Comparison of ENCODE assay signal across 9 mouse cellular contexts in genomic region chr12:49473371-49473770, GRCm38 (mm10).
DNase-seq lines count a peak whose midpoint lies in the region.
"Had no signal": no experiment of that assay in that cellular context is flagged by ENCODE, and none has a peak within 500 bp of the region (broad histone marks: within the 10 kb centered on the region; RNA-seq: fewer than 3 reads in every experiment).

No protein-coding gene starts in this region.

- peak; percentile 76 for DNase-seq in adipocyte (ENCODE audit: low spot score)
- peak; percentile 23 to 42 for DNase-seq in frontal cortex, postnatal 14 days (ENCODE audit: low spot score in 2 of 2)
- DNase-seq in heart, postnatal 36 days: peak; percentile 22 to 25
- DNase-seq in right cerebral cortex, adult 18-20 months: peak; percentile 83
- no peak for DNase-seq in embryo, embryonic 10 days (ENCODE audit: low spot score)
- DNase-seq in thymus, postnatal 36 days: no peak
- DNase-seq in retina, postnatal 1 day: no peak
- DNase-seq: lung, postnatal 10 days; thymus, adult 2 months had no signal

- intact Hi-C loops in heart, postnatal 36 days (cut with DNase I): no loop called here

Comparison
In these comparisons a context has a peak if more than half of its experiments do, and no peak if none do; other contexts are left out.
1. DNase-seq: peak in adipocyte (single experiment), frontal cortex, postnatal 14 days (2 of 2), heart, postnatal 36 days (2 of 2) and right cerebral cortex, adult 18-20 months (single experiment); none in embryo, embryonic 10 days (single experiment), thymus, postnatal 36 days (0 of 2) and retina, postnatal 1 day (single experiment).